Mouse (Mus musculus) Patski (cell line): ENCODE results near the gene Htra1. TPM values are rescaled to one million over a fixed set of nuclear protein-coding genes. Genes with fewer than 3 reads are reported as not detected.

Experiments used
- ATAC-seq: fragments of 100-300 bp; one replicate; pipeline ENCODE4 v1.8.0; 2021
- CTCF ChIA-PET: fragments of 350-600 bp; sonication (Branson Sonifier 250); formaldehyde crosslinking; loops from one replicate; lab custom pipeline; 2022; ENCODE audit warnings: inconsistent platforms; lab: Charles Lee
- POLR2A ChIA-PET: fragments of 350-600 bp; sonication (Branson Sonifier 250); formaldehyde crosslinking; loops from one replicate; lab custom pipeline; 2022; ENCODE audit warnings: antibody characterized with exemption, inconsistent platforms; lab: Charles Lee
- DNase-seq: peaks from one replicate; pipeline ENCODE4 v3.0.0-alpha.2; 2011; ENCODE audit warnings: low read depth, low spot score
- H3K27me3 ChIP-seq: fragments of 371-371 bp; one replicate; pipeline ENCODE4 v1.5.1; 2021
- CTCF ChIP-seq: fragments of 100-300 bp; IDR thresholded peaks from one replicate; pipeline ENCODE4 v1.5.1; 2021
- in situ Hi-C: fragments of 300-500 bp; cut with MboI; formaldehyde crosslinking; loops from 3 replicates; pipeline ENCODE4 v1.11.1; 2018; ENCODE audit warnings: low pct_unique_long_range_greater_than_20kb, mixed read lengths
- polyA plus RNA-seq: library from polyadenylated mRNA; unstranded; gene quantifications from one replicate; pipeline ENCODE4 v1.2.3, GENCODE M21; 2021

The Htra1 gene
- polyA plus RNA-seq, 1 experiment from 2014 or later, result 170 TPM

DNA sequence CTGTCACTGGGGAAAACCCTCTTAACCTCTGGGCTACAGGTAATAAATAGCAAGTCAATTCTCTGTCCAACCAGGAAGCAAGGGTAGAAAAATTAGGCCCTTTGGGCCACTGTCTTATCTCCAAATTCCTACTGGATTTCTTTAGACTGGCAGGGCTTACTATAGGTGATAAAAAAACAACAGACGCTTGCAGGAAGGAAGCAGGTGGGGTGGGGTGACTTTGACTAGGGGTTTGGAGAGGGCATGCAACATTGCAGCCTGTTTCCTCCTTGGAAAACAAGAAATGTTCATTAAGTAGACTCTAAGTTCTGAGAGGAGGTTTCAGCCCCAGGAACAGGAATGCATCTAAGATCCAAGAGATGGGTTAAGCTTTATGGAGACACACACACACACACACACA lies 88.9 kb downstream of the Htra1 start:
- ChIA-PET CTCF (interaction anchor here (1.0 kb wide), 1 partner anchor 9 kb away, joined by 3 read pairs; no protein-coding TSS in a partner anchor), POLR2A (no interaction called here)
- DNase-seq, result no peak
- in situ Hi-C loops, result no loop called here
- ATAC-seq, result no peak
- TF ChIP-seq CTCF, result no peak
- H3K27me3 ChIP-seq, result no peaks in the 10 kb centered on the region

DNA sequence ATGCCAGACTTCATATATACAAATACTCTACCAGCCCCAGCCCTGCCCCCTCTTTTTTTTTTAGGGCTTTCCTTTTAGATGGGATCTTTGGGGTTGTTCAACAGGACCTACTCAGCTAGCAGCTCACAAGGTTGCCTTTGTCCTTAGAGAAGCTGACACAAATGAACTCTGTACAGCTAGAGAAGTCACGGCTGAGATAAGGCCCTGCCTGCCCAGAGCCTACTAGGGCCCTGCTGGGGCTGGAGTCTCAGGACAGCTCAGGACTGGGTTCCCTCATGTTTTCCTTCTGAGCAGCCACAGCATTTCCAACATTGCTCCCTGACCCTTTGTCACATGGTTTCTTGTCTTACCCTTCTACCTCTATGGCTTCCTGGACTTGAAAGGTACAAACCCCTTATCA lies 91.6 kb downstream of the Htra1 start:
- in situ Hi-C loops, result no loop called here
- H3K27me3 ChIP-seq, result peaks cover 4% of the 10 kb centered on the region
- ATAC-seq (no peak), DNase-seq (no peak)
- CTCF ChIA-PET, result no interaction called here
- POLR2A ChIA-PET, result no interaction called here
- TF ChIP-seq CTCF, result no peak

DNA sequence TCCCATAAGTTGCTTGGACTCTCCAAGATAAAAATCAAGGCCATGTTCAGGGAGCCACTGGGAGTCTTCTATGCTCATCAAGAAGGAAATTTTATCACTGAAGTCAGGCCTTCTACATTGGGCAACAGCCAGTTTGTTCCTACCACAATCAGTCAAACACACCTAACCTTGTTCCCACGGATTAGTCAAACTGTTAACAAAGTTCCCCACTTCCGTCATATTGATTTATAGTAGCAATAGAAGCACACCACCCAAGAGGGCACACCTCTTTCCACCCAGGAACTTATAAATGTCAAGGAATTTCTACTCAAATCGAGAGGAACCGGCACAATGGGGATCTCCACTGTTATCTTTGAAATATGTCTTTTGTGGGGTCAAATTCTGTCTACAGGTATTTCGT lies 95.8 kb downstream of the Htra1 start, which contains the start of gene Dmbt1:
Dmbt1 (plus strand) TSS at position 299 of the 400 bp plus-strand sequence.
- H3K27me3 ChIP-seq, result peaks cover 4% of the 10 kb centered on the region
- DNase-seq (no peak), ATAC-seq (no peak)
- ChIA-PET CTCF (no interaction called here), POLR2A (no interaction called here)
- no peak for TF ChIP-seq CTCF
- in situ Hi-C loops, result no loop called here

Other genes with a start within 250 kb of the Htra1 start
- gene Btbd16, start 162.0 kb upstream of the Htra1 start, polyA plus RNA-seq, result 0.08 TPM
- 90.0 TPM for gene Plekha1, start 70.4 kb upstream of the Htra1 start, polyA plus RNA-seq
- gene Dmbt1, start 95.9 kb downstream of the Htra1 start, polyA plus RNA-seq, result not detected
- gene 4933402N03Rik, start 210.2 kb downstream of the Htra1 start, polyA plus RNA-seq, result not detected
- gene 5430419D17Rik, start 238.3 kb downstream of the Htra1 start, polyA plus RNA-seq, result 0.04 TPM